Mouse (Mus musculus) layer of hippocampus, adult 9-11 months (tissue): Measurements from ENCODE around the gene Zbtb4.

ENCODE experiments used
- DNase-seq: peaks from one replicate; pipeline ENCODE4 v3.0.0; 2022

Zbtb4 gene

GRCm38 (mm10) chr11:69766126-69766609 lies 456 bp downstream of the Zbtb4 start:
- peak; percentile 76 for DNase-seq

DNA sequence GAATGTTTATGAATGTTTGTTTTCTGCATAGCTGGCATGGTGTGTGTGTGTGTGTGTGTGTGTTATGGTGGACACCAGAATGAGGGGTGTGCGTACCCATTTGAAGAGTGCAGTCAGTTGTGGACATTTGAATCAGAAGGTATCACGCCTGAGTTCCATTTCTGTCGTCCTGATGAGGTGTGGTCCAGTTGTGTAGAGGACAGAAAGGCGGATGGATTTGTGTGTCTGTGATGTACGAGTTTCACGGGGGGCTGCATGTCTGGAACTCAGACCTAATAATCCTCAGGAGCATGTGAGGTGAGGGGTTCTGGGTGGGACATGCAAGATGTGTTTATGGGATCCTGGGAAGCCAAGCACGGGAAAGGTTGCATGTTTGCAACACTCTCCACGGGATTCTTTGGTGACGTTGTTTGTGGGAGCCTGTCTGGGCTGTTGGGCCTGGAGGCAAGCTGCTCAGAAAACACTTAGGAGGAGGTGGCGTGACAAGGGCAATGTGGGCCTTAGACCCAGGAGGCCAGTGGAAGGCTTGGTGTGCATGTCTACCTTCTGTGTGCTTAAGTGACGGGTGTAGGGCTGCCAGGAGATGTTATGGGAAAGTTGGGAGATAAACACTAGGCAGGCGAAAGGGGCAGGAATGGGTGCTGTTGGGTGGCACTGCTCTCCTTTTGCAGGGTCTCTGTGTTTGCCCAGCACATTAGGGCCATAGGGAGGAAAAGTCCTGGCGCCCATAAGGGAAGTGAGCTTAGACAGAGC lies 1.3 kb downstream of the Zbtb4 start:
- no peak for DNase-seq

GRCm38 (mm10) chr11:69767625-69767909 lies 1.9 kb downstream of the Zbtb4 start:
- DNase-seq: no peak

DNA sequence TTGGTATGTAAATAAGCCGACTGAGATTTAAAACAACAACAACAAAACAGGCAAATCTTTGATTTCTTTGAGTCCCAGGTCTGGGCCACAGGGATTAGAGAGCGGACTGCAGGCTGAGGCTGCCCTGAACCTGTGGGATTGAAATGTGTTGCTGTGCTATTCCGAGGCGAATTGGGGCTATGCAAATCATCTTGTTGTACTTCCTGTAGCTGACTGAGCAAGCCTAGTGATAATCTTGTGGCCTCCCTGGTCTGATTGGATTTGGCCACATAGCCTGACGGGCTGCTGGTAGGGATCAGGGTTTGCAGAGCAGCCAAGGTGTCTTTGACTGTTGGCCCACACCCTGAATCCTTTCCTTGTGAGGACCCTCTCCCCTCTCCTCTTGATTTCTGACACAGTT lies 9.2 kb downstream of the Zbtb4 start:
- DNase-seq: no peak

- DNase-seq: no peak
Observed at GRCm38 (mm10) chr11:69775716-69776115, 10.0 kb downstream of the Zbtb4 start.

GRCm38 (mm10) chr11:69776488-69776887 lies 10.8 kb downstream of the Zbtb4 start:
- DNase-seq: no peak

GRCm38 (mm10) chr11:69777504-69778257 lies 12.0 kb downstream of the Zbtb4 start:
- DNase-seq: no peak

DNA sequence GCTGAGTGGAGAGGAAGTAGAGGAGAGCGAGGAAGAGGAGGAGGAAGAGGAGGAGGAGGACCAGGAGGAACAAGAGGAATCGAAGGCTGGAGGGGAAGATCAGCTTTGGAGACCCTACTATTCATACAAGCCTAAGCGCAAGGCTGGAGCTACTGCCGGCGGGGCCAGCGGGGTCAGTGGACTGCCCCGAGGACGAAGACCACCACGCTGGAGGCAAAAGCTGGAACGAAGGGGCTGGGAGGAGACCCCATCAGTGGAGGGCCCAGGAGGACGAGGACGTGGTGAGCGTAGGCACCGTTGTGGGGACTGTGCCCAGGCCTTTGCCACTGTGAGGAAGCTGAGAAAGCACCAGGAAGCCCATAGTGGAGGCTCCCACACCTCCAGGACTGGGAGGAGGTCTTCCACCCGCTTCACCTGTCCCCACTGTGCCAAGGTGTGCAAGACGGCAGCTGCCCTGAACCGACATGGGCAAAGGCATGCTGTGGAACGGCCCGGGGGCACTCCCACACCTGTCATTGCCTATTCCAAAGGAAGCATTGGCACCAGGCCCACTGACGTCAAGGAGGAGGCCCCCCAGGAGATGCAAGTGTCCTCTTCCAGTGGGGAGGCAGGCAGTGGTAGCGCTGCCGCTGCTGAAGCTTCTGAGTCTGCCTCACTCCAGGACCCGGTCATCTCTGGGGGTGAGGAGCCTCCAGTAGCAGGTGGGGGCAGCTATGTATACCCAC lies 12.7 kb downstream of the Zbtb4 start:
- no peak for DNase-seq

DNA sequence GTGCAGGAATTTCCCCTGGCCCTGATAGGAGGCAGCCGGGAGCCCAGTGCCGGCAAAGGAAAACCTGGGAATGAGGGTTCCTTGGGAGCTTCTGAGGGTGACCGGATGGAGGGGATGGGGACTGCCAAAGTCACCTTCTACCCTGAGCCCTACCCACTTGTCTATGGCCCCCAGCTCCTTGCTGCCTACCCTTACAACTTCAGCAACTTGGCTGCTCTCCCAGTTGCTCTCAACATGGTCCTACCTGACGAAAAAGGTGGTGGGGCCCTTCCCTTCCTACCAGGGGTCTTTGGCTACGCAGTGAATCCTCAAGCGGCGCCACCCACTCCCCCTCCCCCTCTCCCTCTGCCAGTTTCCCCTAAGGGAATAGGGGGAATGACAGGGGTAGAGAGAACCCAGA lies 13.3 kb downstream of the Zbtb4 start:
- DNase-seq: no peak

- DNase-seq: no peak
Observed at GRCm38 (mm10) chr11:69781828-69782227, 16.1 kb downstream of the Zbtb4 start.

- no peak for DNase-seq
Observed at GRCm38 (mm10) chr11:69784793-69785272, 19.1 kb downstream of the Zbtb4 start.

- no peak for DNase-seq
Observed at GRCm38 (mm10) chr11:69787306-69787705, 21.6 kb downstream of the Zbtb4 start.

GRCm38 (mm10) chr11:69789431-69789830 lies 23.7 kb downstream of the Zbtb4 start:
- DNase-seq: no peak

DNA sequence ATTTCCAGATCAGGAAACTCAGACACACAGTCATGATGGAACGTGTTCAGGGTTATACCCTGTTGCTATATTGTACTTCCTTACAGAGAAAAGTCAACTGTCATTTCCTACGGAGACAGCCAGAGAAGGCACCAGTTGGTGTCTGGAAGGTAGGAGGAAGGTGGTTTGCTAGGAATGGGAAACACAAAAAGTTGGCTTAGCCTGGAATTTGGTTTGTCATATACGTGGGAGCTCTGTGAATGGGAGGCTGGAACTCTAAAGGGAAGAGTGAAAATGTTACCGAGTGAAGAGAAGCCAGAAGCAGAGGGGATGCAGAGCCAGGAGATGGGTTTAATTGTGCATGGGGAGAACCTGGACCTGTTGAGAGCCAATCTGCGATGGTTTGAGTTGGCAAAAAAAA lies 25.7 kb downstream of the Zbtb4 start:
- no peak for DNase-seq

GRCm38 (mm10) chr11:69793429-69793828 lies 27.7 kb downstream of the Zbtb4 start:
- no peak for DNase-seq

DNA sequence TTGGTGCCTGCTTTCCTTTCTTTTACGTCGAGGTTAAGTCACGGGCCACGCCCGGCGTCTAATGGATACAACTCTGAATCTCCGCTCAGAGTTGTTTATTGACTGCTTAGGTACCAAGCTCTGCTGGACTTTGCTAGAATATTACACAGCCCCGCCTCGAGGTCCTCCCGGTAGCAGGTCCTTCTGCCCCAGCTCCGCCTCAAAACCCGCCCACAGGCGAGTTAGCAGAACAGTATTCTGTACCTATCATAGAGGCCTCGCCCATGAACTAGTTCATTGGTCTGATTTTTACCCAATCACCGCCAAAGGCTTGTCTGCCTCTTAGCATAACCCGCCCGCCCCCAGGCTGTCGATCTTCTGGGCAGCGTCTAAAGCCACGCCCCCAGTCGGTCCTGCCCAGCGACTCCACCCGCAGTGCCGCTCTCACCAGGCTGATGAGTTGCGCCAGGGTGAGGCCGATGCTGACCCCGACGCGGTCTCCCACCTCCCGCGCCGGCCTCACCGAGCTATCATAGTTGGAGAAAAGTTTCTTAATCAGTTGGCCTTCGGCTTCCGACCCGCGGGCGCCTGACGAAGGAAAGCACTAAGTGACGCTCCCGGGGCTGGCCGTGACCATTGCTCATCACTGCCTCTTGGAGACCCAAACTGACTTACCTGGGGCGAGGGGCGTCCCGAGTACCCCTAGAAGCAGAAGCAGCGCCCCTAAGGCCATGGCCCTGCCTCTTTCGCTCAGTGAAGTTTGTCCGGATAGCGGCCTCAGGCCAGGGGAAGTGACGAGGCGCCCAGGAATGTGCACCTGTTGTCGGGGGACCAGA lies 29.7 kb downstream of the Zbtb4 start, which contains the start of gene Chrnb1:
Chrnb1 (minus strand) TSS at position 776 of the 815 bp plus-strand sequence.
- DNase-seq: peak; percentile 97

DNA sequence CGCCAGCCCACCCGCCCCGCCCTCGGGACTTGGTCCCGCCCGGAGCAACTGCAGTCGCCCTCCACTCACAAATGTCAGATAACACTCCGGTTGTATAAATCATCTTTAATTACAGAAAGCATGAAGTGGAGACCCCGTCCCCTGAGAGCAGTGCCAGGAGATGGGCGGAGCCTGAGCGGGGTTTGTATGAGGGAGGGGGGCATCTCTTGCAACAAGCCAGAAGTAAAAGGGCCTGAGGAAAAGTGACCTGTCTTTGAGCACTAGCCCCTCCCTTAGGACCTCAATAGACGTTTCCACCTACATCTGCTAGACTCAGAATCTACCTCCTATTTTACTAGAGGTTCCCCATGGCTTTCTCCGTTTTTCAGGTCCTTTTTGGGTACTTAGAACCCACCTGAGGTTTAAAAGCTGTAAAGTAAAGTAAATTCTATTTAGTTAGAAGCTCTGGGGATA lies 30.3 kb downstream of the Zbtb4 start:
- DNase-seq: no peak

- no peak for DNase-seq
Observed at GRCm38 (mm10) chr11:69797924-69798323, 32.2 kb downstream of the Zbtb4 start.

DNA sequence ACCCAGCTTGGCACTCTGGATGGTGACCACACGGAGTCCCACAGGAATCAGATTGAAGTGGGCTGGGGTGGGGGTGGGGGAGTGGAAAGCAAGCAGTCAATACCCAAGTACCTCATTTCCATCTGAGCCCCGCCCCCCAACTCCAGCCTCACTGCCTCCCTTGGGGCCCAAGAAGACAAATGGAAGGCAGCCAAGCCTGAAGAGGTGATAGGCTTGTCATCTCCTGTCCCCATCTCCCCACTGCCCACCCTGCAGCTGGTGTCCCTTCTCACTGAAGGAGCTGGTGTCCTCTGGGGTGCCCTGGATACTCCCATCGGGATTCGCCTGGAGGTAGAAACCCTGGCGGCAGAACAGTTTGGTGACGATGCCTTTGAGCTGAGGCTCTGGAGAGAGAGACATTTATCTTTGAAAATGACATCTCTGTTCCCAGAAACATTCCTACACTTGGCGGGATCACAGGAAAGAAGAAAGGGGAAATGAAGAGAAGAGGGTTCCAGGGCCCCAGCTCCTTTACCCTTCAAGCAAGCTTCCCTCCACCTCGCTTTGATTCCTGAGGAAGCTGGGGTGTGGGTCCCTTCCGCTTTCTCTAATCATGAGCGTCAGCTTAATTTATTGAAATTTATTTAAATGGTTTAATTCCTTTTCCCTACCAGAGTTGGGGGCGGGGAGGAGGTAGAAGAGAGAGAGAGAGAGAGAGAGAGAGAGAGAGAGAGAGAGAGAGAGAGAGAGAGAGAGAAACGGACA lies 33.9 kb downstream of the Zbtb4 start:
- DNase-seq: no peak

- DNase-seq: no peak
Observed at GRCm38 (mm10) chr11:69800138-69800391, 34.4 kb downstream of the Zbtb4 start.

DNA sequence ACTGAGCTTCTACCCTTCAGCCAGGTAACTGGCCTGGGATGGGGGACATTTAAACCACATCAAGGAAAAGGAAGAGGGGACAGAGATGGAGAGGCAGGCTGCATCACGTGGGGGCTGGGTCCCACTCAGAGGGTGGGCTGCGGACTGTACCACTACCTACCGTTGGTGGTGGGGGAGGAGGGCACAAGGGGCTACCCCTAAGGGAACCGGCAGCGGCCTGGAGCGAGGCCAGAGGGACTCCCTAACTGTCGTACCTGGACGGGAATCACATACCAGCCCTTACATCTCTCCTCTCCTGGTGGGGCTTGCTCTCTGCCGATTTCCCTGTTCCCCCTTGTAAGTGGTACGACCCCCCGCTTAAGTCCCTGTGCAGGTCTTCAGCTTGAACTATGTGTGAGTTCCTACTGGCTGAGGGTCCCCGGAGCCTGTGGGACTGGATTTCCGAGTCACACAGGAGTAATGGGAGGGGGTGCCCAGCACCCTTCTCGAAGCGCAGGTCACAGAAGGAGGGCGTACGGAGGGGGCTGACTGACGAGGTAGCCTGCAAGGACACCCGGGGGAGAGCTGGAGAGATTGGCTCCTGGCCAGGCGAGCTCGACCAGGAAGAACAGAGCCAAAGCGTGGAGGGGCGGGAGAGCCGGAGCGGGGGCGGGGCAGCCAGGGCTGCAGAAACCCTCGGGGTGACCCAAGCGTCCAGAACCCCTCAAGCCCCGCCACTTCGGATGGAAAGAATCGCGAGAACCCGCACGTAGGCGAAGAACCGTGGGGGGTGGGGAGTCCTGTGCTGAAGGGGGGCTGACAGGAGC lies 34.9 kb downstream of the Zbtb4 start:
- DNase-seq: peak; percentile 51
